Mouse (Mus musculus) lung, embryonic 14.5 days (tissue): ENCODE measurements at regions not wholly inside any gene's neighbourhood (a gene's known extent, or its start where the extent isn't known, plus 50 kb on each side); places are given as distances from the start of the nearest gene placed in this dataset.
"Not testable (repeated sequence)": the region's sequence is repeated elsewhere in the genome, so short reads cannot be mapped to it uniquely, and the experiment has no call there.

Source experiments
- ATAC-seq: fragments of 200-750 bp; cut with Nextera tagmentation; 2 replicates; pipeline ENCODE4 v1.8.0; 2017; ENCODE audit warnings: mild to moderate bottlenecking, moderate TSS enrichment, moderate library complexity; ENCODE audit not compliant: insufficient read depth
- DNase-seq: peaks from one replicate; pipeline ENCODE4 v3.0.0-alpha.2; 2015
- H3K27ac ChIP-seq: fragments of 300-500 bp; sonication (generic); 2 replicates; pipeline ENCODE4 v1.5.1; 2014; ENCODE audit warnings: low read depth, mild to moderate bottlenecking, moderate library complexity
- H3K27me3 ChIP-seq: fragments of 300-500 bp; sonication (generic); 2 replicates; pipeline ENCODE4 v1.6.1; 2014; ENCODE audit warnings: low read length, control low read depth; ENCODE audit not compliant: insufficient read depth
- H3K36me3 ChIP-seq: fragments of 300-500 bp; sonication (generic); 2 replicates; pipeline ENCODE4 v1.6.1; 2014; ENCODE audit warnings: control low read depth; ENCODE audit not compliant: insufficient read depth
- H3K4me1 ChIP-seq: fragments of 300-500 bp; sonication (generic); 2 replicates; pipeline ENCODE4 v1.6.1; 2014; ENCODE audit warnings: antibody characterized with exemption, control low read depth; ENCODE audit not compliant: insufficient read depth
- H3K4me2 ChIP-seq: fragments of 300-500 bp; sonication (generic); 2 replicates; pipeline ENCODE4 v1.6.1; 2014; ENCODE audit warnings: mild to moderate bottlenecking
- H3K4me3 ChIP-seq: fragments of 300-500 bp; sonication (generic); 2 replicates; pipeline ENCODE4 v1.5.1; 2014; ENCODE audit warnings: low read depth, low read length
- H3K9ac ChIP-seq: fragments of 300-500 bp; sonication (generic); 2 replicates; pipeline ENCODE4 v1.6.1; 2014
- H3K9me3 ChIP-seq: fragments of 300-500 bp; sonication (generic); 2 replicates; pipeline ENCODE4 v1.6.1; 2016; ENCODE audit warnings: low read depth, low read length, control low read depth
- CTCF ChIP-seq: IDR thresholded peaks from 2 replicates; pipeline ENCODE4 v1.5.1; 2016; ENCODE audit warnings: antibody characterized with exemption, low read depth
- WGBS: fragments of 180-500 bp; shearing (Covaris S2); extraction: QIAGEN DNeasy Blood & Tissue Kit; methylation state at CpG from one replicate; pipeline ENCODE4 v1.1.7; 2014; 5-methylcytosine and 5-hydroxymethylcytosine counted together

- 88% methylated on average over 10 of the region's 10 CpGs for WGBS
- H3K36me3 ChIP-seq = no peaks in the 10 kb centered on the region
- H3K4me3 ChIP-seq = no peak overlapping the region
- H3K4me2 ChIP-seq = no peak overlapping the region
- no peaks in the 10 kb centered on the region for H3K27me3 ChIP-seq
- no peak overlapping the region for H3K9ac ChIP-seq
- no peaks in the 10 kb centered on the region for H3K9me3 ChIP-seq
- no peak overlapping the region for H3K27ac ChIP-seq
- no peak for TF ChIP-seq CTCF
- H3K4me1 ChIP-seq = no peaks in the 10 kb centered on the region
- no peak for ATAC-seq
- no peak for DNase-seq
Measured at GRCm38 (mm10) chr3:22900966-22901365, 824.5 kb downstream of the Tbl1xr1 start.

DNA sequence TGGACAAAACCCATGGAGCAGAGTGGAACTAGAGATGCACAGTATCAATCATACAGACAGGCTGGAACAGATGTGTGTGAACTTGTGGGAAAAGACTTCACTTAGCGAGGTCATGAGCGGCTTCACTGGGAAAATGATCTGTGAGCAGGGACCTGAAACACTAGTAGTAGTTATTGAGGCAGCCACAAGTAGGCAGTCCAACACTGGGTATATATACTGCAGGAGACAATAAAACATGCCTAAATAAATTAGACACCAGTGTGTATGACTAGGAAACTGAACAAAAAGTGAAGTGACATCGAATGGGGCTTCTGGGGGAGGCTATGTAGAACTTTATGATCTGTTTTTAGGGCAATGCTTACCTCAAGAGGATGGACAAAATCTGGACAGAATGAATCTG, 852.5 kb downstream of the Tbl1xr1 start:
- no peak for DNase-seq
- no peak overlapping the region for H3K4me3 ChIP-seq
- TF ChIP-seq CTCF = no peak
- H3K27me3 ChIP-seq = no peaks in the 10 kb centered on the region
- H3K27ac ChIP-seq = no peak overlapping the region
- no peak for ATAC-seq
- no peaks in the 10 kb centered on the region for H3K36me3 ChIP-seq
- 75% methylated on average over 3 of the region's 3 CpGs for WGBS
- H3K9me3 ChIP-seq = no peaks in the 10 kb centered on the region
- no peak overlapping the region for H3K9ac ChIP-seq
- H3K4me1 ChIP-seq = no peaks in the 10 kb centered on the region
- H3K4me2 ChIP-seq = no peak overlapping the region

GRCm38 (mm10) chr3:22929762-22930519, 853.5 kb downstream of the Tbl1xr1 start:
- Histone ChIP-seq H3K9ac (no peak overlapping the region), H3K36me3 (no peaks in the 10 kb centered on the region), H3K4me3 (no peak overlapping the region), H3K27me3 (no peaks in the 10 kb centered on the region), H3K4me1 (no peaks in the 10 kb centered on the region), H3K27ac (no peak overlapping the region), H3K9me3 (no peaks in the 10 kb centered on the region), H3K4me2 (no peak overlapping the region)
- WGBS = 63% methylated on average over 2 of the region's 2 CpGs
- no peak for TF ChIP-seq CTCF
- ATAC-seq = no peak
- peak; percentile 2 for DNase-seq

GRCm38 (mm10) chr3:22945646-22946045, 869.2 kb downstream of the Tbl1xr1 start:
- not testable (repeated sequence) for ATAC-seq, H3K4me2 ChIP-seq, H3K27me3 ChIP-seq, H3K4me3 ChIP-seq, DNase-seq, H3K27ac ChIP-seq, H3K36me3 ChIP-seq, H3K9me3 ChIP-seq, H3K4me1 ChIP-seq, H3K9ac ChIP-seq
- 80% methylated on average over 4 of the region's 4 CpGs for WGBS

DNA sequence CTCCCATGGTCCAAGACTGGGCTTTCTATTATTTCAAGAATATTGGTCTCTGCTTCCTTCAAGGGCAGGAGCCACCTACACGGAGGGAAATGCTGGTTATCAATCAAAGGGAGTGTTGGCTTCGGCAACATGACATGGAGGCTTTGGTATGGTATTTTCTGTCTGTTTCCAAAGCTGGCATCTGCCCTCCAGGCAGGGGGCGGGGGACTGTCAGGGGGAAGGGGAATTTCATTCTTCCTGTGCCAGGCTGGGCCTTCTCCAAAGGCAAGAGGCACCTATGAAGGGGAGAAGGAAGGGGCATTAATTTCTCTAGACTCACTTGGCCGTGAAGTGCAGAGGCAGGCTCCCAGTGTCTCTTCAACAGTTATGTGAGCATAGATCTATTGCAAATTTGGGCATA, 870.7 kb downstream of the Tbl1xr1 start:
- H3K9ac ChIP-seq = no peak overlapping the region
- H3K9me3 ChIP-seq = no peaks in the 10 kb centered on the region
- H3K4me2 ChIP-seq = no peak overlapping the region
- no peak overlapping the region for H3K4me3 ChIP-seq
- TF ChIP-seq CTCF = no peak
- 79% methylated on average over 4 of the region's 4 CpGs for WGBS
- no peak for DNase-seq
- ATAC-seq = no peak
- no peaks in the 10 kb centered on the region for H3K27me3 ChIP-seq
- H3K4me1 ChIP-seq = no peaks in the 10 kb centered on the region
- H3K27ac ChIP-seq = no peak overlapping the region
- H3K36me3 ChIP-seq = no peaks in the 10 kb centered on the region

- DNase-seq = peak; percentile 71
Measured at GRCm38 (mm10) chr3:22948168-22948768, 871.8 kb downstream of the Tbl1xr1 start.

GRCm38 (mm10) chr3:22957422-22957821, 881.0 kb downstream of the Tbl1xr1 start:
- no peaks in the 10 kb centered on the region for H3K36me3 ChIP-seq
- TF ChIP-seq CTCF = no peak
- H3K9me3 ChIP-seq = no peaks in the 10 kb centered on the region
- H3K27ac ChIP-seq = no peak overlapping the region
- no peak overlapping the region for H3K4me3 ChIP-seq
- ATAC-seq (no peak), DNase-seq (peak; percentile 59)
- 38% methylated on average over 1 of the region's 1 CpGs for WGBS
- no peak overlapping the region for H3K4me2 ChIP-seq
- H3K27me3 ChIP-seq = no peaks in the 10 kb centered on the region
- H3K9ac ChIP-seq = no peak overlapping the region
- H3K4me1 ChIP-seq = no peaks in the 10 kb centered on the region

More at GRCm38 (mm10) chr3:22948168-22948768, 871.8 kb downstream of the Tbl1xr1 start:
- ATAC-seq = peak; percentile 94
- 32% methylated on average over 5 of the region's 5 CpGs for WGBS
- no peak overlapping the region for H3K27ac ChIP-seq
- no peaks in the 10 kb centered on the region for H3K9me3 ChIP-seq
- no peaks in the 10 kb centered on the region for H3K4me1 ChIP-seq
- TF ChIP-seq CTCF = no peak
- no peak overlapping the region for H3K9ac ChIP-seq
- no peak overlapping the region for H3K4me2 ChIP-seq
- no peaks in the 10 kb centered on the region for H3K27me3 ChIP-seq
- H3K4me3 ChIP-seq = no peak overlapping the region
- H3K36me3 ChIP-seq = no peaks in the 10 kb centered on the region
